Mouse (Mus musculus): ENCODE results near the gene Ckap2. TPM values are rescaled to one million over a fixed set of nuclear protein-coding genes. Genes with fewer than 3 reads are reported as not detected.
"Not testable (repeated sequence)": the region's sequence is repeated elsewhere in the genome, so short reads cannot be mapped to it uniquely, and the experiment has no call there.

Ckap2 gene
- total RNA-seq, 1 experiment: 68.7 TPM

DNA sequence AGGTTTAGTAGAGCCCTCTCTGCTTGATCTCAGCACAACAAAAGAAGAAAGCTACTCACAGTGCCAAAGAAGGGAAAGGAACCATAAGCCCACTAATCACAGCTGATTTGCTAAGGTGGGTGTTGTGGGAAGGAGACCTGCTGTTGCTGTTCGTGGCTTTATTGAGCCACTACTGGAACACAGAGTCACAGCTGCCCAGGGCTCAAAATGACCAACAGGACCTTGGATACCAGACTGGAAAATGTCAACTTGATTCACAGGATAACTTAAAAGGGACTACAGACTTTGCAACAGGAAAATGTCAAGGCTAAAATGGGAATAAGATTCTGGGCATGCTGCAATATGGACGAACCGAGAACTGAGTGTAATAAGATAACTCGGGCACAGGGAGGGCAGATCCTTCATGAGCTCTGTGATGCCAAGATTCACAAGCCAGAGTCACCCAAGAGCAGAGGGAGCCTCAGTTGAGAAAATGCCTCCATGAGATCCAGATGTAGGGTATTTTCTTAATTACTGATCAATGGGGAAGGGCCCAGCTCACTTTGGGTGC lies 43.7 kb downstream of the Ckap2 start:
- no peak for DNase-seq (ENCODE audit: low read depth, low spot score)
- Histone ChIP-seq H3K27ac (ENCODE audit: insufficient read depth, low read depth, low read length, poor library complexity, severe bottlenecking) (no peak overlapping the region), H3K9me3 (ENCODE audit: control insufficient read depth, insufficient read depth, low read depth, low read length) (no peaks in the 10 kb centered on the region), H3K36me3 (ENCODE audit: control insufficient read depth, insufficient read depth, low read length, poor library complexity, severe bottlenecking) (no peaks in the 10 kb centered on the region), H3K4me3 (ENCODE audit: insufficient read depth in 1 of 2, low read depth in 1 of 2, low read length in 2 of 2, poor library complexity in 1 of 2, severe bottlenecking in 1 of 2) (no peak overlapping the region), H3K9ac (ENCODE audit: insufficient read depth, low read depth, low read length, poor library complexity, severe bottlenecking) (no peak overlapping the region), H3K4me1 (ENCODE audit: control insufficient read depth in 2 of 2, insufficient read depth in 2 of 2, low read length in 2 of 2, poor library complexity in 1 of 2) (peaks cover 0 to 6% of the 10 kb centered on the region in 2 experiments; a peak in 1 of 4 replicates)
- TF ChIP-seq HCFC1 (IDR thresholded peaks at IDR 0.05; ENCODE audit: borderline replicate concordance, insufficient read depth, low read length): no peak
- no peak for TF ChIP-seq ZNF384 (IDR thresholded peaks at IDR 0.05; ENCODE audit: low read depth, low read length)
- TF ChIP-seq ZC3H11A (IDR thresholded peaks at IDR 0.05; ENCODE audit: borderline replicate concordance, low read depth, low read length): no peak
- no peak for TF ChIP-seq CHD2 (IDR thresholded peaks at IDR 0.05; ENCODE audit: low read depth, low read length)
- TF ChIP-seq MAFK (IDR thresholded peaks at IDR 0.05; ENCODE audit: insufficient read depth, low read depth, low read length): no peak
- in situ Hi-C loops (cut with MboI; ENCODE audit: low sequenced_read_pairs in 2 of 2, unreplicated experiment in 2 of 2): no loop called here

- H3K4me1 ChIP-seq (ENCODE audit: control insufficient read depth in 2 of 2, insufficient read depth in 2 of 2, low read length in 2 of 2, poor library complexity in 1 of 2); DNase-seq (ENCODE audit: low read depth, low spot score); H3K27ac ChIP-seq (ENCODE audit: insufficient read depth, low read depth, low read length, poor library complexity, severe bottlenecking); H3K9me3 ChIP-seq (ENCODE audit: control insufficient read depth, insufficient read depth, low read depth, low read length); H3K9ac ChIP-seq (ENCODE audit: insufficient read depth, low read depth, low read length, poor library complexity, severe bottlenecking); H3K36me3 ChIP-seq (ENCODE audit: control insufficient read depth, insufficient read depth, low read length, poor library complexity, severe bottlenecking); in situ Hi-C loops (cut with MboI; ENCODE audit: low sequenced_read_pairs in 2 of 2, unreplicated experiment in 2 of 2); H3K4me3 ChIP-seq (ENCODE audit: insufficient read depth in 1 of 2, low read depth in 1 of 2, low read length in 2 of 2, poor library complexity in 1 of 2, severe bottlenecking in 1 of 2): not testable (repeated sequence)
Observed at GRCm38 (mm10) chr8:22136462-22136861, 49.2 kb downstream of the Ckap2 start.

DNA sequence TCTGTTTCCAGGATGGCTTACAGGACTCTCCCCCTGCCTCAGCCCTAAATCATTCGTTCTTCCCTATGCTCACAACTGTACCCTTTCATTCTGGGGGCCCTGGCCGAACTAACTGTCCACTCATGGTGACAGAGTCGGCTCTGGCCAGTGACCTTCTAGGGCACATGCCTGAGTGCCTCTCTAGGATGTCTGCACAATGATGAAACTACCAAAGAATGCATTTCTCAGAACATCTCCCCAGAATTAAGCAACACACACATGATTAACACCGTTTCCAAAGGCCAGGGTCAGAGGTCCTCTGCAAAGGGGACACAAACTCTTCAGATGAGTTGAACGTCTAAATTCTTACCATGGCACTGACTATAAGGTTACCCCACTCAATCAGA lies 50.9 kb downstream of the Ckap2 start:
- H3K4me3 ChIP-seq (ENCODE audit: insufficient read depth in 1 of 2, low read depth in 1 of 2, low read length in 2 of 2, poor library complexity in 1 of 2, severe bottlenecking in 1 of 2): no peak overlapping the region
- no peaks in the 10 kb centered on the region for H3K36me3 ChIP-seq (ENCODE audit: control insufficient read depth, insufficient read depth, low read length, poor library complexity, severe bottlenecking)
- no peaks in the 10 kb centered on the region for H3K9me3 ChIP-seq (ENCODE audit: control insufficient read depth, insufficient read depth, low read depth, low read length)
- no peaks in the 10 kb centered on the region for H3K4me1 ChIP-seq (ENCODE audit: control insufficient read depth in 2 of 2, insufficient read depth in 2 of 2, low read length in 2 of 2, poor library complexity in 1 of 2)
- TF ChIP-seq ZC3H11A (IDR thresholded peaks at IDR 0.05; ENCODE audit: borderline replicate concordance, low read depth, low read length): no peak
- no peak for TF ChIP-seq ZNF384 (IDR thresholded peaks at IDR 0.05; ENCODE audit: low read depth, low read length)
- TF ChIP-seq HCFC1 (IDR thresholded peaks at IDR 0.05; ENCODE audit: borderline replicate concordance, insufficient read depth, low read length): no peak
- no peak for TF ChIP-seq CHD2 (IDR thresholded peaks at IDR 0.05; ENCODE audit: low read depth, low read length)
- no peak for TF ChIP-seq MAFK (IDR thresholded peaks at IDR 0.05; ENCODE audit: insufficient read depth, low read depth, low read length)
- no peak for DNase-seq (ENCODE audit: low read depth, low spot score)
- no peak overlapping the region for H3K27ac ChIP-seq (ENCODE audit: insufficient read depth, low read depth, low read length, poor library complexity, severe bottlenecking)
- no peak overlapping the region for H3K9ac ChIP-seq (ENCODE audit: insufficient read depth, low read depth, low read length, poor library complexity, severe bottlenecking)
- in situ Hi-C loops (cut with MboI; ENCODE audit: low sequenced_read_pairs in 2 of 2, unreplicated experiment in 2 of 2): no loop called here

- Histone ChIP-seq H3K27ac (ENCODE audit: insufficient read depth, low read depth, low read length, poor library complexity, severe bottlenecking) (no peak overlapping the region), H3K4me3 (ENCODE audit: insufficient read depth in 1 of 2, low read depth in 1 of 2, low read length in 2 of 2, poor library complexity in 1 of 2, severe bottlenecking in 1 of 2) (no peak overlapping the region), H3K9ac (ENCODE audit: insufficient read depth, low read depth, low read length, poor library complexity, severe bottlenecking) (no peak overlapping the region), H3K36me3 (ENCODE audit: control insufficient read depth, insufficient read depth, low read length, poor library complexity, severe bottlenecking) (no peaks in the 10 kb centered on the region), H3K9me3 (ENCODE audit: control insufficient read depth, insufficient read depth, low read depth, low read length) (no peaks in the 10 kb centered on the region), H3K4me1 (ENCODE audit: control insufficient read depth in 2 of 2, insufficient read depth in 2 of 2, low read length in 2 of 2, poor library complexity in 1 of 2) (no peaks in the 10 kb centered on the region)
- TF ChIP-seq ZC3H11A (IDR thresholded peaks at IDR 0.05; ENCODE audit: borderline replicate concordance, low read depth, low read length) (no peak), MAFK (IDR thresholded peaks at IDR 0.05; ENCODE audit: insufficient read depth, low read depth, low read length) (no peak), ZNF384 (IDR thresholded peaks at IDR 0.05; ENCODE audit: low read depth, low read length) (no peak), HCFC1 (IDR thresholded peaks at IDR 0.05; ENCODE audit: borderline replicate concordance, insufficient read depth, low read length) (no peak), CHD2 (IDR thresholded peaks at IDR 0.05; ENCODE audit: low read depth, low read length) (no peak)
- in situ Hi-C loops (cut with MboI; ENCODE audit: low sequenced_read_pairs in 2 of 2, unreplicated experiment in 2 of 2): no loop called here
- no peak for DNase-seq (ENCODE audit: low read depth, low spot score)
Observed at GRCm38 (mm10) chr8:22134078-22134749, 51.4 kb downstream of the Ckap2 start.

DNA sequence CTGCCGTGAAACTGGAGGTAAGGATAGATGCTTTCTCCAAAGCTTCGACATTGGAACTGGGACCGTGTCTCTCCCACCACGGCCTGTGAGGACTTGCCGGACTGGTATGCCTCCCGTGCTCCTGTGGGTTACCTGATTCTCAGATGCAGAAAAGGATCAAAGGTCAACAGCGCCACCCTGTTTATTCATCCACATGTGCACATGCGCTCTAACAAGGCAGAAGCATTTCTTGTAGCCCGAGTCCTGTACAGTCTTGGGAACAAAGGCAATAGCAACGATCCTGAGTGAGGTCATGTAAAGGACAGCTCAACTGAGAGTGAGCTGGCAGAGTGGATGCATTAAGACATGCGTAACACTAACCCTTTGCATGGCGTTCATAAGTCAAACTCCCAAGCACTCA lies 53.6 kb downstream of the Ckap2 start:
- H3K4me1 ChIP-seq (ENCODE audit: control insufficient read depth in 2 of 2, insufficient read depth in 2 of 2, low read length in 2 of 2, poor library complexity in 1 of 2): no peaks in the 10 kb centered on the region
- no peak overlapping the region for H3K4me3 ChIP-seq (ENCODE audit: insufficient read depth in 1 of 2, low read depth in 1 of 2, low read length in 2 of 2, poor library complexity in 1 of 2, severe bottlenecking in 1 of 2)
- in situ Hi-C loops (cut with MboI; ENCODE audit: low sequenced_read_pairs in 2 of 2, unreplicated experiment in 2 of 2): no loop called here
- no peak overlapping the region for H3K27ac ChIP-seq (ENCODE audit: insufficient read depth, low read depth, low read length, poor library complexity, severe bottlenecking)
- DNase-seq (ENCODE audit: low read depth, low spot score): no peak
- H3K9me3 ChIP-seq (ENCODE audit: control insufficient read depth, insufficient read depth, low read depth, low read length): no peaks in the 10 kb centered on the region
- no peak overlapping the region for H3K9ac ChIP-seq (ENCODE audit: insufficient read depth, low read depth, low read length, poor library complexity, severe bottlenecking)
- no peak for TF ChIP-seq ZC3H11A (IDR thresholded peaks at IDR 0.05; ENCODE audit: borderline replicate concordance, low read depth, low read length)
- no peak for TF ChIP-seq CHD2 (IDR thresholded peaks at IDR 0.05; ENCODE audit: low read depth, low read length)
- TF ChIP-seq MAFK (IDR thresholded peaks at IDR 0.05; ENCODE audit: insufficient read depth, low read depth, low read length): no peak
- TF ChIP-seq ZNF384 (IDR thresholded peaks at IDR 0.05; ENCODE audit: low read depth, low read length): no peak
- no peaks in the 10 kb centered on the region; the same call in 1 of the 2 replicates for H3K36me3 ChIP-seq (ENCODE audit: control insufficient read depth, insufficient read depth, low read length, poor library complexity, severe bottlenecking)
